Mouse (Mus musculus): ENCODE data around the gene Ahsg. TPM values are rescaled to one million over a fixed set of nuclear protein-coding genes. Genes with fewer than 3 reads are reported as not detected.

Ahsg gene
- total RNA-seq, 1 experiment from 2014 or later: not detected

- no peak for ATAC-seq (ENCODE audit: extremely low read depth, insufficient number of reproducible peaks, low FRiP score, poor library complexity, severe bottlenecking)
These were observed 7.6 kb upstream of the Ahsg start for GRCm38 (mm10) chr16:22883441-22883840.

GRCm38 (mm10) chr16:22885356-22885755 lies 5.7 kb upstream of the Ahsg start:
- no peak for ATAC-seq (ENCODE audit: extremely low read depth, insufficient number of reproducible peaks, low FRiP score, poor library complexity, severe bottlenecking)

GRCm38 (mm10) chr16:22886726-22887125 lies 4.4 kb upstream of the Ahsg start:
- ATAC-seq (ENCODE audit: extremely low read depth, insufficient number of reproducible peaks, low FRiP score, poor library complexity, severe bottlenecking): no peak

DNA sequence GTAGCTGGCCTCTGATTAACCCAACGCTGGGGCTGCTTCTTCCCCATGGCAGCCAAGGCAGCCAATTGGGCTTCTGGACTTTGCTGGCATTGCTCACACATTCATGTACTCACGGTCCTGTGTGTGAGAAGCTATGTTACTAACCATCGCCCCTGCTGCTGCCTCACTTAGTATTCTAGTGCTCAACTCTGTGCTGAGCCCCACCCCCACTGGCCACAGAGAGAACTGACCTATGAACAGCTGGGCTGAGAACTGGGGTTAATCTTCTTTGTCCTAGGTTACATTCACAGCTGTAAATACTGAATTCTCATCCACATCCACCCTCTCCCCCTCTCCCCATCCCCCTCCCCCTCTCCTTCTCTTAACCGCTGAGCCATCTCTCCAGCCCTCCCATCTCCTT lies 2.2 kb upstream of the Ahsg start:
- ATAC-seq (ENCODE audit: extremely low read depth, insufficient number of reproducible peaks, low FRiP score, poor library complexity, severe bottlenecking): no peak

DNA sequence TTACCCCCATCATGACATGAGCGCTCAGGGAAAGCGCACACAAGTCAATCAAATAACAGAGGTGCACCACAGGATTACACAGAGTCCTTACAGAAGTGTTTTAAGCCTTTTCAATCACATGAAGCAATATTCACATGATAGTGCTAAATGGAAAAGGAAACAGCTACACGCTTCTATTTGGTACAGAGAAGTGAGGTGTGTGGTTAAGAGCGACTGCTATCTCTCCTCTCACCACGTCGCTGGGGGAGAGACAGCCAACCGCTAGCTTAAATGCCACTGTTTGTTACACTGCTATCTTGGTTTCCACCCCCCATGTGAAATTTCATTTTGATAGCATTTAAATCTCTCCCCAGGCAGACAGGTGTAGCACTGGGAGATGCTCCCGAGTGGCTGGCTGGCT lies 1.4 kb upstream of the Ahsg start:
- no peak for ATAC-seq (ENCODE audit: extremely low read depth, insufficient number of reproducible peaks, low FRiP score, poor library complexity, severe bottlenecking)

GRCm38 (mm10) chr16:22891733-22892154 lies 667 bp downstream of the Ahsg start:
- ATAC-seq (ENCODE audit: extremely low read depth, insufficient number of reproducible peaks, low FRiP score, poor library complexity, severe bottlenecking): no peak

GRCm38 (mm10) chr16:22894095-22894494 lies 3.0 kb downstream of the Ahsg start:
- ATAC-seq (ENCODE audit: extremely low read depth, insufficient number of reproducible peaks, low FRiP score, poor library complexity, severe bottlenecking): no peak

- no peak for ATAC-seq (ENCODE audit: extremely low read depth, insufficient number of reproducible peaks, low FRiP score, poor library complexity, severe bottlenecking)
These were observed 5.5 kb downstream of the Ahsg start for GRCm38 (mm10) chr16:22896618-22897017.

GRCm38 (mm10) chr16:22899346-22899745 lies 8.3 kb downstream of the Ahsg start:
- ATAC-seq (ENCODE audit: extremely low read depth, insufficient number of reproducible peaks, low FRiP score, poor library complexity, severe bottlenecking): no peak

GRCm38 (mm10) chr16:22899866-22900570 lies 8.9 kb downstream of the Ahsg start:
- ATAC-seq (ENCODE audit: extremely low read depth, insufficient number of reproducible peaks, low FRiP score, poor library complexity, severe bottlenecking): no peak

GRCm38 (mm10) chr16:22901326-22901725 lies 10.2 kb downstream of the Ahsg start:
- ATAC-seq (ENCODE audit: extremely low read depth, insufficient number of reproducible peaks, low FRiP score, poor library complexity, severe bottlenecking): no peak

DNA sequence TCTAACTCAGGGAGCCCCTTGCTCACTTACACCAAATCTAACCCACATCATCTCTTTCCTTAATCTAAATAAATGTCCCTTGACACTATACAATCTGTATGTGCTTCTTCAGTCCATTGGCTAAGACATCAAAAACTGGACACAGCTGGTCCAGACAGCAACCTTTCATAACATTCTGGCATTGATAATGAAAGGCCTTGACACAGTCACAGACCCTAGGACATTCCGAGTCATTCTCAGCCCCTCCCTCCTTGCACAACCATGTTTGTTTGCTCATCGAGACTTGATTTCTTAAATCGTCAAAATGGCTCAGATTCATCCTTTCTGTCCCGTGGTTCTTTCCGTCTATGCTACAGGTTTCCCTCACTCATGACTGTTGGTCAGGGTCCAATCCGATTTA lies 18.2 kb downstream of the Ahsg start:
- no peak for ATAC-seq (ENCODE audit: extremely low read depth, insufficient number of reproducible peaks, low FRiP score, poor library complexity, severe bottlenecking)

GRCm38 (mm10) chr16:22911986-22912385 lies 20.9 kb downstream of the Ahsg start:
- ATAC-seq (ENCODE audit: extremely low read depth, insufficient number of reproducible peaks, low FRiP score, poor library complexity, severe bottlenecking): no peak

GRCm38 (mm10) chr16:22912886-22913285 lies 21.8 kb downstream of the Ahsg start:
- ATAC-seq (ENCODE audit: extremely low read depth, insufficient number of reproducible peaks, low FRiP score, poor library complexity, severe bottlenecking): no peak

- ATAC-seq (ENCODE audit: extremely low read depth, insufficient number of reproducible peaks, low FRiP score, poor library complexity, severe bottlenecking): no peak
These were observed 23.2 kb downstream of the Ahsg start for GRCm38 (mm10) chr16:22914276-22914675.

DNA sequence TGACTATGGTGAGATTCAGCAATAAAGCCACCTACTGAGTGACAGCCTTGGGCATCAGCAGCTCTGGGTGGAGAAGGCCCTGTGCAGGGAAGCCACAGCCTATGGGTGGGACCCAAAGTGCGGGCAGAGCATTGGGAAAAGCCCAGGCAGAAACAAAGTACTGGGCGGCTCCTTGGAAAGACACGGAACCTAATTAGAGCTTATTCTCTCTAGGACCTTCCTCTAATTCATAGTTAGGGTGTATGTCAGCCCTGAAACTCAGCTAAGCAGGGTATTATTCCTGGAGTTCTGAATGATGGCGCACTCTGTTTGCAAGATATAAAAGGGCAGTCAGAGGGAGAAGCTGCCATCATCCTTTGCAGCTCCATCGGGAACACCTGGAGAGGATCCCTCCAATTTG lies 27.0 kb downstream of the Ahsg start, which contains the start of gene Fetub:
TSS of gene Fetub (plus strand) at position 301 of the 400 bp plus-strand sequence.
- no peak for ATAC-seq (ENCODE audit: extremely low read depth, insufficient number of reproducible peaks, low FRiP score, poor library complexity, severe bottlenecking)

GRCm38 (mm10) chr16:22918664-22919312 lies 27.7 kb downstream of the Ahsg start:
- ATAC-seq (ENCODE audit: extremely low read depth, insufficient number of reproducible peaks, low FRiP score, poor library complexity, severe bottlenecking): no peak

GRCm38 (mm10) chr16:22919971-22920854 lies 29.1 kb downstream of the Ahsg start:
- no peak for ATAC-seq (ENCODE audit: extremely low read depth, insufficient number of reproducible peaks, low FRiP score, poor library complexity, severe bottlenecking)

DNA sequence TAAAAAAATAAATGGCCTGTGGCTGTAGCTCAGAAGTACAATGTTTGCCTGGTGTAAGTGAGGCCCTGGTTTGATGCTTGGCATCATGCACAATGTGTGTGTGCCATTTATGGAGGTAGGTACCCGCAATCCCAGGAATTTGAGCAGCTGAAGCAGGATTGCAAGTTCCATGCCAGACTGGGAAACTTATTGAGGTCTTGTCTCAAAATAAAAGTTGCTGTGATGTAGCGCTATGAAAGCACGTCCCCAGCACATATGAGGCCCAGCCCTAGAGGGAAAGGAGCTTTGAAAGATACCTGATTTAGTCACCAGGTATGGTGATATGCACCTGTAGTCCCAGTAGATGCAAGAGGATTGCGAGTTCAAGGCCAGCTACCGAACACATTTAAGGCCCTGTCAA lies 30.7 kb downstream of the Ahsg start:
- no peak for ATAC-seq (ENCODE audit: extremely low read depth, insufficient number of reproducible peaks, low FRiP score, poor library complexity, severe bottlenecking)

GRCm38 (mm10) chr16:22922433-22922832 lies 31.4 kb downstream of the Ahsg start:
- no peak for ATAC-seq (ENCODE audit: extremely low read depth, insufficient number of reproducible peaks, low FRiP score, poor library complexity, severe bottlenecking)
